Mouse (Mus musculus) ovary, postnatal 36 days (tissue): ENCODE measurements around the gene Dab1.

Experiments used
- DNase-seq: peaks from one replicate; pipeline ENCODE4 v3.0.0; 2022; ENCODE audit warnings: low spot score, mixed read lengths

Gene Dab1

GRCm38 (mm10) chr4:103619321-103619945, at the start of gene Dab1:
Gene Dab1, plus strand, starts transcription at chr4:103619359.
- DNase-seq = no peak

GRCm38 (mm10) chr4:103571721-103572352, 47.3 kb upstream of the Dab1 start:
- no peak for DNase-seq

- DNase-seq = no peak
These were observed 43.6 kb upstream of the Dab1 start for GRCm38 (mm10) chr4:103575556-103575955.

- no peak for DNase-seq
These were observed 42.9 kb upstream of the Dab1 start for GRCm38 (mm10) chr4:103576305-103576704.

GRCm38 (mm10) chr4:103577111-103577815, 41.9 kb upstream of the Dab1 start:
- DNase-seq = no peak

- no peak for DNase-seq
These were observed 41.3 kb upstream of the Dab1 start for GRCm38 (mm10) chr4:103577821-103578220.

- DNase-seq = no peak
These were observed 39.1 kb upstream of the Dab1 start for GRCm38 (mm10) chr4:103580021-103580420.

- DNase-seq = no peak
These were observed 4.1 kb upstream of the Dab1 start for GRCm38 (mm10) chr4:103615011-103615410.

- no peak for DNase-seq
These were observed 800 bp downstream of the Dab1 start for GRCm38 (mm10) chr4:103619946-103620371.

- DNase-seq = no peak
These were observed 1.5 kb downstream of the Dab1 start for GRCm38 (mm10) chr4:103620590-103621155.

GRCm38 (mm10) chr4:103621586-103621985, 2.4 kb downstream of the Dab1 start:
- no peak for DNase-seq

GRCm38 (mm10) chr4:103630177-103630576, 11.0 kb downstream of the Dab1 start:
- DNase-seq = no peak

- DNase-seq = no peak
These were observed 17.1 kb downstream of the Dab1 start for GRCm38 (mm10) chr4:103636168-103636776.

GRCm38 (mm10) chr4:103648209-103648896, 29.2 kb downstream of the Dab1 start:
- no peak for DNase-seq

- DNase-seq = no peak
These were observed 36.6 kb downstream of the Dab1 start for GRCm38 (mm10) chr4:103655740-103656139.

GRCm38 (mm10) chr4:103661386-103661785, 42.2 kb downstream of the Dab1 start:
- DNase-seq = no peak

GRCm38 (mm10) chr4:103667438-103667837, 48.3 kb downstream of the Dab1 start:
- no peak for DNase-seq

GRCm38 (mm10) chr4:103677195-103677594, 58.0 kb downstream of the Dab1 start:
- DNase-seq = no peak

- no peak for DNase-seq
These were observed 59.3 kb downstream of the Dab1 start for GRCm38 (mm10) chr4:103678501-103678900.

- no peak for DNase-seq
These were observed 66.0 kb downstream of the Dab1 start for GRCm38 (mm10) chr4:103685136-103685535.

- no peak for DNase-seq
These were observed 72.6 kb downstream of the Dab1 start for GRCm38 (mm10) chr4:103691717-103692116.

GRCm38 (mm10) chr4:103699755-103700154, 80.6 kb downstream of the Dab1 start:
- no peak for DNase-seq
